Mouse (Mus musculus): ENCODE measurements around the gene Lrch1.

GRCm38 (mm10) chr14:74983079-74983478 lies 35.4 kb upstream of the Lrch1 start:
- TF ChIP-seq CTCF (IDR thresholded peaks at IDR 0.05; ENCODE audit: extremely low read depth, insufficient read depth, insufficient read length, insufficient replicate concordance) (no peak), POLR2A (IDR thresholded peaks at IDR 0.05; ENCODE audit: low read depth, low read length) (no peak)
